Mouse (Mus musculus): Measurements from ENCODE around the gene Olfr1126. TPM values are rescaled to one million over a fixed set of nuclear protein-coding genes. Genes with fewer than 3 reads are reported as not detected.

The Olfr1126 gene
- not detected in 2 replicates for polyA plus RNA-seq (2015; fragmentation: Nextera tagmentation; extraction: Ambion mirVana)

DNA sequence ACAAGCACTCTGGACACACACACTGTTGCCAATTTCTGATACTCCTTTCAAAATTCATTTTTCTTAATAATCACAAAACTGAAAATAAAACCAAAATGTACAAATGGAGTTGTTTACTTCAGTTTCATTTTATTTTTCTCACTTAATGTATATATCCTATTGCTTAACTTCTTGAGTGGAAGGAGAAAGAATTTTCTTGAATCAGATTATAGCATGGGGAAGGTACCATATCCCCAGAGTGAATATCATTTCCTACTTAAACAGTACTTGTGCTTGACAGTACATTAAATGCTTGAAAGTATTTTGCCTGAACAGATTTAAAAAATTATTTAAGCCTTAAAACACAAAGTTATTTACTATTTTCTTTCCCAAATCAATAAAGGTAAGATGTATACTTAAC is at the start of gene Olfr1126:
Gene Olfr1126, plus strand, starts transcription at position 301 of the 400 bp plus-strand sequence.
- ATAC-seq (replicated peaks; ENCODE audit: low FRiP score, low read depth) = no peak
- no peak within 1 kb of the TSS for H3K9ac ChIP-seq (ENCODE audit: low read depth, low read length)
- no peaks in the 10 kb centered on the region for H3K4me1 ChIP-seq (replicated peaks; ENCODE audit: insufficient read depth, low read length)
- H3K4me2 ChIP-seq (ENCODE audit: low read length) = no peak within 1 kb of the TSS
- TF ChIP-seq CTCF (IDR thresholded peaks at IDR 0.05; ENCODE audit: low read depth) = no peak
- no peak within 1 kb of the TSS for H3K27ac ChIP-seq
- no peaks in the 10 kb centered on the region for H3K36me3 ChIP-seq (ENCODE audit: insufficient read depth, low read length)
- no peak within 1 kb of the TSS for H3K4me3 ChIP-seq (replicated peaks; ENCODE audit: low read depth, low read length)
- H3K9me3 ChIP-seq (replicated peaks; ENCODE audit: low read length) = no peaks in the 10 kb centered on the region
- no peaks in the 10 kb centered on the region for H3K27me3 ChIP-seq (ENCODE audit: insufficient read depth, low read length)
- DNase-seq (ENCODE audit: low spot score) = no peak

DNA sequence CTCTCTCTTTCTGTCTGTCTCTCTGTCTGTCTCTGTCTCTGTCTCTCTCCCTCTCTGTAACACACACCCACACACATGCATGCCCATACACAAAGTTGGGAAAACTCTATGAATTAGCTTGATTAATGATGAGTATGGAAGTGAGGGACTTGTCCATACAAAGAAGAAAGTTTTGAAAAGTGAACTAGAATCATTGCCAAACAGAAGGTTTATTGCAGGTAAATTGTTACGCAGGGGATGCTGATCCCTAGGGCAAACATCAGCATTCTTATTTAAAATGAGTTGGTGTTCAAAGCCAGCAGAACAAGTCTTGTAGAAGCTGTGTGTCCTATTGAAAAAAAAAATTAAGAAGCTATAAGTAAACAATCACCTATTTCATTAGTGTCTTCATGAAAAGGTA is 37.4 kb upstream of the Olfr1126 start, which contains the start of gene Olfr1123:
Gene Olfr1123, plus strand, starts transcription at position 301 of the 400 bp plus-strand sequence.
- Histone ChIP-seq H3K4me1 (replicated peaks; ENCODE audit: insufficient read depth, low read length) (no peaks in the 10 kb centered on the region), H3K4me3 (replicated peaks; ENCODE audit: low read depth, low read length) (no peak within 1 kb of the TSS), H3K36me3 (ENCODE audit: insufficient read depth, low read length) (no peaks in the 10 kb centered on the region), H3K4me2 (ENCODE audit: low read length) (no peak within 1 kb of the TSS), H3K27me3 (ENCODE audit: insufficient read depth, low read length) (no peaks in the 10 kb centered on the region), H3K27ac (no peak within 1 kb of the TSS), H3K9ac (ENCODE audit: low read depth, low read length) (no peak within 1 kb of the TSS), H3K9me3 (replicated peaks; ENCODE audit: low read length) (no peaks in the 10 kb centered on the region)
- WGBS = 81% methylated on average over 1 of the region's 1 CpGs
- DNase-seq (ENCODE audit: low spot score) (no peak), ATAC-seq (replicated peaks; ENCODE audit: low FRiP score, low read depth) (no peak)
- TF ChIP-seq CTCF (IDR thresholded peaks at IDR 0.05; ENCODE audit: low read depth) = no peak

DNA sequence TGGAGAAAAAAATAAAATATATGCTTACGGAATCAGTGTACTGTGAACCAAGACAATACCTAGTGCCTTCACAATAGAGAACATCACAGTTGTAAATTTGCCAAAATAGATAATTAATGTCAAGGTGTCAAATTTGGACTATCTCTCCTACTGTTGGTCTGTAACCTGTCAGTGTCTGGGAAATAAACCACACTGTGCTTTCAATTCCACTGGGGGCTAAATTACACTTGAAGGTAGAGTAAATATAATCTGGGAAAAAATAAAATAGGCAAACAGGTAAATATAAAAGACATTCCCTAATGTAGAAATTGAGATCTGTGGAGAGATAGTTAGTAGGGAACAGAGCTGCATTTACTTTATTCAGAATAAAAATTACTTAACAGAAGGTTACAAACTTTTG is 23.8 kb upstream of the Olfr1126 start, which contains the start of gene Olfr1124:
Gene Olfr1124, plus strand, starts transcription at position 301 of the 400 bp plus-strand sequence.
- Histone ChIP-seq H3K4me2 (ENCODE audit: low read length) (no peak within 1 kb of the TSS), H3K9me3 (replicated peaks; ENCODE audit: low read length) (no peaks in the 10 kb centered on the region), H3K27me3 (ENCODE audit: insufficient read depth, low read length) (no peaks in the 10 kb centered on the region), H3K9ac (ENCODE audit: low read depth, low read length) (no peak within 1 kb of the TSS), H3K27ac (no peak within 1 kb of the TSS), H3K4me1 (replicated peaks; ENCODE audit: insufficient read depth, low read length) (no peaks in the 10 kb centered on the region), H3K4me3 (replicated peaks; ENCODE audit: low read depth, low read length) (no peak within 1 kb of the TSS), H3K36me3 (ENCODE audit: insufficient read depth, low read length) (no peaks in the 10 kb centered on the region)
- TF ChIP-seq CTCF (IDR thresholded peaks at IDR 0.05; ENCODE audit: low read depth) = no peak
- no peak for ATAC-seq (replicated peaks; ENCODE audit: low FRiP score, low read depth)
- WGBS = 92% methylated on average over 1 of the region's 1 CpGs
- no peak for DNase-seq (ENCODE audit: low spot score)

DNA sequence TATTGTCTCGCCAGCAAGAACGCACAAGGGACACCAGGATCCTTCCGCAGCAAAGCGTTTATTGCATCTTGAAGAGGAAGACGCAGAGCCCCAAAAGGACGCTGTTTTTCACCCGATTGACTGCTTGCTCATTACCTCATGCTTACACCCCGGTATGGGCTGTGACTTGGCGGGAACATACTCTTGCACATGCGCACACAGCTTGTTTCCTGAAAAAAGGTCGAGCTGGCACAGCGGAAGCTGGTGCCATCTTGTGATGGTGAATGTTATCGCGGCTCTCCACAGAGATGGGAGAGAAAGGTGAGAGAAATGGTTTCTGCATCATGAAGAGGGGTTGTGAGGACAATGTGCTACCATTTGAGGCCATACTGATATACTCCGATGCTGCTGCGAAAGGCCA is 16.0 kb upstream of the Olfr1126 start:
- H3K27ac ChIP-seq = no peak overlapping the region
- no peaks in the 10 kb centered on the region for H3K9me3 ChIP-seq (replicated peaks; ENCODE audit: low read length)
- ATAC-seq (replicated peaks; ENCODE audit: low FRiP score, low read depth) (no peak), DNase-seq (ENCODE audit: low spot score) (no peak)
- H3K27me3 ChIP-seq (ENCODE audit: insufficient read depth, low read length) = no peaks in the 10 kb centered on the region
- WGBS = 90% methylated on average over 16 of the region's 16 CpGs
- no peak for TF ChIP-seq CTCF (IDR thresholded peaks at IDR 0.05; ENCODE audit: low read depth)
- no peaks in the 10 kb centered on the region for H3K36me3 ChIP-seq (ENCODE audit: insufficient read depth, low read length)
- H3K4me2 ChIP-seq (ENCODE audit: low read length) = no peak overlapping the region
- no peaks in the 10 kb centered on the region for H3K4me1 ChIP-seq (replicated peaks; ENCODE audit: insufficient read depth, low read length)
- no peak overlapping the region for H3K9ac ChIP-seq (ENCODE audit: low read depth, low read length)
- no peak overlapping the region for H3K4me3 ChIP-seq (replicated peaks; ENCODE audit: low read depth, low read length)

DNA sequence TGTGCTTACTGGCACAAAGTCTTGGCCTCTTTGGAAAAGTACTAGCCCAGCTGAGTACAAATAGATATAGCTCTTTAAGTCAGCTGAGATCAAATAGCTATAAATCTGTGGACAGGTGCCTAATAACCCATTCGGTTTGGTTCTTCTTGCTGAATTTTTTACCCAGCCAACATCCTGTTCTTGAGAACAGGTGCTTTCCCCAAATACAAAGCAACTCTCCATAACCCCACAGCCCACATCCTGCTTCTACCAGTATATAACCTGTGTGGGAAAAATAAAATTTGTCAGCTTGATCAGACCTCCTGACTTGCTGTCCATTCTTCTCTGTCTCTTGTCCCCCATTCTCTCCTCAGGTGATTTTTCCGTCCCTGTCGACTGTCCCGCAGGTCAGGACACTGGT is 8.0 kb downstream of the Olfr1126 start:
- no peaks in the 10 kb centered on the region for H3K4me1 ChIP-seq (replicated peaks; ENCODE audit: insufficient read depth, low read length)
- 90% methylated on average over 4 of the region's 4 CpGs for WGBS
- H3K27me3 ChIP-seq (ENCODE audit: insufficient read depth, low read length) = no peaks in the 10 kb centered on the region
- ATAC-seq (replicated peaks; ENCODE audit: low FRiP score, low read depth) (no peak), DNase-seq (ENCODE audit: low spot score) (no peak)
- no peaks in the 10 kb centered on the region for H3K36me3 ChIP-seq (ENCODE audit: insufficient read depth, low read length)
- H3K9me3 ChIP-seq (replicated peaks; ENCODE audit: low read length) = no peaks in the 10 kb centered on the region
- no peak for TF ChIP-seq CTCF (IDR thresholded peaks at IDR 0.05; ENCODE audit: low read depth)
- H3K4me3 ChIP-seq (replicated peaks; ENCODE audit: low read depth, low read length) = no peak overlapping the region
- no peak overlapping the region for H3K27ac ChIP-seq
- H3K9ac ChIP-seq (ENCODE audit: low read depth, low read length) = no peak overlapping the region
- no peak overlapping the region for H3K4me2 ChIP-seq (ENCODE audit: low read length)

DNA sequence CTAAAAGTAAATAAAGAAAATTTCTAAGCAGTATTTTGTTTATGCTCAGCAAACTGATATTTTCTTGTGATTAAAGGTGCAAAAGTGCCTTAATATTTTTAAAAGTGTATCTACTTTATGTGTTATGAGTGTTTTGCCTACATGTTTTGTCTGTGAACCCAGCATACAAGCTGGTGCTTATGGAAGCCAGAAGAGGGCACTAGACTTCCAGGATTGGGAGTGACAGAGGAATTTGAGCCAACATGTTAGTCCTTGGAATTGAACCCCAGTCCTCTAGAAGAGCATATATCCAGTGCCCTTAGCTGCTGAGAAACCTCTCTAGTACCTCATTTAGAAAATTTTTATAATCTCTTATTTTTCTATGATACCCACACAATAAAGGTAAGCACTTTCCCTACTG is 26.4 kb downstream of the Olfr1126 start:
- no peaks in the 10 kb centered on the region for H3K36me3 ChIP-seq (ENCODE audit: insufficient read depth, low read length)
- no peak overlapping the region for H3K27ac ChIP-seq
- peak; percentile 12; the same call in 1 of the 2 replicates for TF ChIP-seq CTCF (IDR thresholded peaks at IDR 0.05; ENCODE audit: low read depth)
- no peak overlapping the region for H3K4me3 ChIP-seq (replicated peaks; ENCODE audit: low read depth, low read length)
- H3K9ac ChIP-seq (ENCODE audit: low read depth, low read length) = no peak overlapping the region
- no peaks in the 10 kb centered on the region for H3K9me3 ChIP-seq (replicated peaks; ENCODE audit: low read length)
- no peaks in the 10 kb centered on the region for H3K4me1 ChIP-seq (replicated peaks; ENCODE audit: insufficient read depth, low read length)
- ATAC-seq (replicated peaks; ENCODE audit: low FRiP score, low read depth) (no peak), DNase-seq (ENCODE audit: low spot score) (no peak)
- no peak overlapping the region for H3K4me2 ChIP-seq (ENCODE audit: low read length)
- no peaks in the 10 kb centered on the region for H3K27me3 ChIP-seq (ENCODE audit: insufficient read depth, low read length)

DNA sequence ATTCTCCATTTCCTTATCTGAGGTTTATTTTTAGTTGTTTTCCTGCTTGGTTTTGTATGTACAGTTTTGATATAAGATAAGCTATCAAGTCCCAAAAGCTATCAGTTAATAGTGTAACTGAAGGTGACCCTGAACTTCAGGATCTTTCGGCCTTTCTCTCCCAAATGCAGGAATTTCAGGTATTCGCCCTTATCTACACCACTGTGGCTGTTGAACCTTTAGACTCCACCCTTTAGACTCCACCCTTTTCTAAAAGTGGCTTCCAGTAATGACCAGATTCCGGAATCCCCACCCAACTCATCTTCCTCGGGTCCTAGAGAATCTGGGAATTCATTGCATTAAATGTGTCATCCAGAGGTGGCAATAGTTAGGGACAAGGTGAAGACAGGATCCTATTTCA is 27.4 kb downstream of the Olfr1126 start:
- WGBS = 91% methylated on average over 4 of the region's 4 CpGs
- H3K9me3 ChIP-seq (replicated peaks; ENCODE audit: low read length) = no peaks in the 10 kb centered on the region
- no peak for DNase-seq (ENCODE audit: low spot score)
- H3K27ac ChIP-seq = no peak overlapping the region
- TF ChIP-seq CTCF (IDR thresholded peaks at IDR 0.05; ENCODE audit: low read depth) = no peak
- no peaks in the 10 kb centered on the region for H3K36me3 ChIP-seq (ENCODE audit: insufficient read depth, low read length)
- H3K4me3 ChIP-seq (replicated peaks; ENCODE audit: low read depth, low read length) = no peak overlapping the region
- ATAC-seq (replicated peaks; ENCODE audit: low FRiP score, low read depth) = no peak
- no peak overlapping the region for H3K9ac ChIP-seq (ENCODE audit: low read depth, low read length)
- no peaks in the 10 kb centered on the region for H3K4me1 ChIP-seq (replicated peaks; ENCODE audit: insufficient read depth, low read length)
- no peaks in the 10 kb centered on the region for H3K27me3 ChIP-seq (ENCODE audit: insufficient read depth, low read length)
- H3K4me2 ChIP-seq (ENCODE audit: low read length) = no peak overlapping the region
